Mouse (Mus musculus): ENCODE measurements around the gene H1f0. TPM values are rescaled to one million over a fixed set of nuclear protein-coding genes. Genes with fewer than 3 reads are reported as not detected.

Gene H1f0
- polyA plus RNA-seq (2017; shearing (Covaris generic)) = 83.9 TPM

GRCm38 (mm10) chr15:79028237-79028738 lies at the start of gene H1f0:
Gene H1f0, plus strand, starts transcription at chr15:79028450.

GRCm38 (mm10) chr15:79041585-79041984 lies 13.3 kb downstream of the H1f0 start, which contains the start of gene Galr3:
Gene Galr3, plus strand, starts transcription at chr15:79041885.

GRCm38 (mm10) chr15:79062376-79063159 lies 34.3 kb downstream of the H1f0 start, which contains the start of gene Ankrd54:
Gene Ankrd54, minus strand, starts transcription at chr15:79062893.

GRCm38 (mm10) chr15:79074913-79075532 lies 46.8 kb downstream of the H1f0 start, which contains the start of gene Eif3l:
Gene Eif3l, plus strand, starts transcription at chr15:79075179.

Other genes starting within 250 kb of the H1f0 start
- 0.12 TPM for gene Card10, start 225.4 kb upstream of the H1f0 start, polyA plus RNA-seq (2017; shearing (Covaris generic))
- not detected for gene Cdc42ep1, start 185.8 kb upstream of the H1f0 start, polyA plus RNA-seq (2017; shearing (Covaris generic))
- gene Lgals2, start 172.9 kb upstream of the H1f0 start, polyA plus RNA-seq (2017; shearing (Covaris generic)) = not detected
- gene Gga1, start 151.3 kb upstream of the H1f0 start, polyA plus RNA-seq (2017; shearing (Covaris generic)) = 74.6 TPM
- gene Gm49510, start 128.8 kb upstream of the H1f0 start, polyA plus RNA-seq (2017; shearing (Covaris generic)) = 0.39 TPM
- gene Sh3bp1, start 128.7 kb upstream of the H1f0 start, polyA plus RNA-seq (2017; shearing (Covaris generic)) = 238 TPM
- 28.4 TPM for gene Pdxp, start 114.5 kb upstream of the H1f0 start, polyA plus RNA-seq (2017; shearing (Covaris generic))
- 284 TPM for gene Lgals1, start 101.7 kb upstream of the H1f0 start, polyA plus RNA-seq (2017; shearing (Covaris generic))
- gene Nol12, start 93.5 kb upstream of the H1f0 start, polyA plus RNA-seq (2017; shearing (Covaris generic)) = 48.6 TPM
- 92.1 TPM for gene Triobp, start 80.7 kb upstream of the H1f0 start, polyA plus RNA-seq (2017; shearing (Covaris generic))
- gene Galr3, start 13.4 kb downstream of the H1f0 start, polyA plus RNA-seq (2017; shearing (Covaris generic)) = 1.2 TPM
- gene Ankrd54, start 34.4 kb downstream of the H1f0 start, polyA plus RNA-seq (2017; shearing (Covaris generic)) = 59.7 TPM
- gene Eif3l, start 46.7 kb downstream of the H1f0 start, polyA plus RNA-seq (2017; shearing (Covaris generic)) = 155 TPM
- 45.8 TPM for gene Micall1, start 80.4 kb downstream of the H1f0 start, polyA plus RNA-seq (2017; shearing (Covaris generic))
- gene Polr2f, start 112.6 kb downstream of the H1f0 start, polyA plus RNA-seq (2017; shearing (Covaris generic)) = 141 TPM
- 1.8 TPM for gene 1700088E04Rik, start 112.8 kb downstream of the H1f0 start, polyA plus RNA-seq (2017; shearing (Covaris generic))
- gene Sox10, start 136.8 kb downstream of the H1f0 start, polyA plus RNA-seq (2017; shearing (Covaris generic)) = not detected
- 35.0 TPM for gene Pick1, start 200.7 kb downstream of the H1f0 start, polyA plus RNA-seq (2017; shearing (Covaris generic))
- gene Gm49486, start 200.9 kb downstream of the H1f0 start, polyA plus RNA-seq (2017; shearing (Covaris generic)) = not detected
- gene Slc16a8, start 226.3 kb downstream of the H1f0 start, polyA plus RNA-seq (2017; shearing (Covaris generic)) = not detected

All from CD4-positive, CD25-positive, alpha-beta regulatory T cell (primary cell).